Mouse (Mus musculus): ENCODE results near the gene Nrp1.

Gene Nrp1

GRCm38 (mm10) chr8:128466681-128467430 lies 108.5 kb downstream of the Nrp1 start:
- no peak for DNase-seq (ENCODE audit: low spot score)

GRCm38 (mm10) chr8:128470097-128470496 lies 111.7 kb downstream of the Nrp1 start:
- DNase-seq (ENCODE audit: low spot score): no peak

- DNase-seq (ENCODE audit: low spot score): no peak
Observed at GRCm38 (mm10) chr8:128471186-128471585, 112.8 kb downstream of the Nrp1 start.

- no peak for DNase-seq (ENCODE audit: low spot score)
Observed at GRCm38 (mm10) chr8:128472871-128473270, 114.5 kb downstream of the Nrp1 start.

GRCm38 (mm10) chr8:128473456-128474239 lies 115.2 kb downstream of the Nrp1 start:
- DNase-seq (ENCODE audit: low spot score): no peak

- no peak for DNase-seq (ENCODE audit: low spot score)
Observed at GRCm38 (mm10) chr8:128474614-128475013, 116.2 kb downstream of the Nrp1 start.

GRCm38 (mm10) chr8:128476206-128476605 lies 117.8 kb downstream of the Nrp1 start:
- DNase-seq (ENCODE audit: low spot score): no peak

GRCm38 (mm10) chr8:128478017-128478416 lies 119.6 kb downstream of the Nrp1 start:
- DNase-seq (ENCODE audit: low spot score): no peak

GRCm38 (mm10) chr8:128479309-128480013 lies 121.1 kb downstream of the Nrp1 start:
- DNase-seq (ENCODE audit: low spot score): no peak

- no peak for DNase-seq (ENCODE audit: low spot score)
Observed at GRCm38 (mm10) chr8:128480896-128481665, 122.7 kb downstream of the Nrp1 start.

- DNase-seq (ENCODE audit: low spot score): no peak
Observed at GRCm38 (mm10) chr8:128483344-128483743, 124.9 kb downstream of the Nrp1 start.

- DNase-seq (ENCODE audit: low spot score): no peak
Observed at GRCm38 (mm10) chr8:128484720-128485124, 126.3 kb downstream of the Nrp1 start.

- no peak for DNase-seq (ENCODE audit: low spot score)
Observed at GRCm38 (mm10) chr8:128486043-128486442, 127.6 kb downstream of the Nrp1 start.

GRCm38 (mm10) chr8:128487966-128488931 lies 129.8 kb downstream of the Nrp1 start:
- peak; percentile 48 for DNase-seq (ENCODE audit: low spot score)

- no peak for DNase-seq (ENCODE audit: low spot score)
Observed at GRCm38 (mm10) chr8:128489351-128489750, 130.9 kb downstream of the Nrp1 start.

- DNase-seq (ENCODE audit: low spot score): no peak
Observed at GRCm38 (mm10) chr8:128491126-128492067, 133.0 kb downstream of the Nrp1 start.

- no peak for DNase-seq (ENCODE audit: low spot score)
Observed at GRCm38 (mm10) chr8:128493801-128494200, 135.4 kb downstream of the Nrp1 start.

GRCm38 (mm10) chr8:128498836-128499235 lies 140.4 kb downstream of the Nrp1 start:
- no peak for DNase-seq (ENCODE audit: low spot score)

- DNase-seq (ENCODE audit: low spot score): no peak
Observed at GRCm38 (mm10) chr8:128504136-128504829, 145.9 kb downstream of the Nrp1 start.
